Mouse (Mus musculus) neural tube, embryonic 12.5 days (tissue): ENCODE data around the gene Dohh. TPM values are rescaled to one million over a fixed set of nuclear protein-coding genes. Genes with fewer than 3 reads are reported as not detected.

Experiments
- ATAC-seq: fragments of 200-750 bp; cut with Nextera tagmentation; 2 replicates; pipeline ENCODE4 v1.8.0; 2017; ENCODE audit warnings: low read depth, mild to moderate bottlenecking, moderate TSS enrichment, moderate library complexity; ENCODE audit not compliant: low FRiP score
- H3K27ac ChIP-seq: fragments of 300-500 bp; sonication (generic); 2 replicates; pipeline ENCODE4 v1.5.1; 2016
- H3K27me3 ChIP-seq: fragments of 300-500 bp; sonication (generic); replicated peaks from 2 replicates; pipeline ENCODE4 v1.6.1; 2016; ENCODE audit warnings: mild to moderate bottlenecking
- H3K36me3 ChIP-seq: fragments of 300-500 bp; sonication (generic); 2 replicates; pipeline ENCODE4 v1.6.1; 2016; ENCODE audit warnings: mild to moderate bottlenecking
- H3K4me1 ChIP-seq: fragments of 300-500 bp; sonication (generic); 2 replicates; pipeline ENCODE4 v1.6.1; 2016
- H3K4me2 ChIP-seq: fragments of 300-500 bp; sonication (generic); replicated peaks from 2 replicates; pipeline ENCODE4 v1.6.1; 2016; ENCODE audit warnings: mild to moderate bottlenecking
- H3K4me3 ChIP-seq: fragments of 300-500 bp; sonication (generic); 2 replicates; pipeline ENCODE4 v1.5.1; 2016
- H3K9ac ChIP-seq: fragments of 300-500 bp; sonication (generic); 2 replicates; pipeline ENCODE4 v1.6.1; 2016; ENCODE audit warnings: mild to moderate bottlenecking
- H3K9me3 ChIP-seq: fragments of 300-500 bp; sonication (generic); 2 replicates; pipeline ENCODE4 v1.6.1; 2016; ENCODE audit warnings: mild to moderate bottlenecking
- WGBS: fragments of 180-500 bp; shearing (Covaris S2); methylation state at CpG from one replicate; pipeline ENCODE4 v1.1.7; 2016; 5-methylcytosine and 5-hydroxymethylcytosine counted together
- polyA plus RNA-seq: library from polyadenylated mRNA; unstranded; fragments of >200 nt; fragmentation: Nextera tagmentation; extraction: Ambion mirVana; gene quantifications from 2 replicates; pipeline ENCODE4 v1.2.1, GENCODE M21; 2016

Gene Dohh
- polyA plus RNA-seq, 1 experiment from 2014 or later = 75.6 TPM

DNA sequence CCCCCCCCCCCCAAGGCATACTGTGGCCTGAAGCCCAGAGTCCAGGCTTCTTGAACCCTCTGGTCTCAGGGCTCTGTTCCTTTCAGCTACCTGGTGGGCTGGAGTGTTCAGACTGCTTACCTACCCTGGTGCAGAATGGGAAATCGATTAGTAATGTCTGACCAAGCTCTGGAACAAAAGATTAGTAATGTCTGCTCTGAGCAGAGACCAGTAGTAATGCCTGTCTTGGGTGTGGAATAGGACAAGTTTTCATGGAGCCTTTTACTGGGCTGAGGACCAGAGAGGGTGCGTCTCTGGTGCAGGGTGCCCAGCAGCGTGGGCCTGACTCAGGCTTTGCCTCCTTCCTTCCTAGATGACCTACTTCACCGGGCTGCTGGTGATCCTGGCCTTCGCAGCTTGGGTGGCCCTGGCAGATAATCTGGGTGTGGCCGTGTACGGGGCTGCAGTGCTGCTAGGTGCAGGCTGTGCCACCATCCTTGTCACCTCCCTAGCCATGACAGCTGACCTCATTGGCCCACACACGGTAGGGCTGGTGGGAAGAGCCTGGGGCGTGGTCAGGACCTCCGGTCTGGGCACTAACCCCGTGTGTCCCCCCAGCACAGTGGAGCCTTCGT is 21.8 kb upstream of the Dohh start:
- H3K27ac ChIP-seq = no peak overlapping the region
- H3K4me2 ChIP-seq = no peak overlapping the region
- H3K27me3 ChIP-seq = peaks cover 28% of the 10 kb centered on the region
- H3K4me1 ChIP-seq = peaks cover 60% of the 10 kb centered on the region
- WGBS = 76% methylated on average over 12 of the region's 12 CpGs
- no peaks in the 10 kb centered on the region for H3K9me3 ChIP-seq
- no peak overlapping the region for H3K4me3 ChIP-seq
- no peak for ATAC-seq
- peaks cover 15% of the 10 kb centered on the region for H3K36me3 ChIP-seq
- H3K9ac ChIP-seq = no peak overlapping the region

GRCm38 (mm10) chr10:81363436-81364346 is 20.5 kb upstream of the Dohh start:
- no peak for ATAC-seq
- Histone ChIP-seq H3K27ac (no peak overlapping the region), H3K4me1 (peaks cover 51% of the 10 kb centered on the region), H3K36me3 (peaks cover 27% of the 10 kb centered on the region), H3K4me3 (peak overlapping the region; percentile 21), H3K9me3 (no peaks in the 10 kb centered on the region), H3K4me2 (peak overlapping the region; percentile 57), H3K9ac (peak overlapping the region; percentile 39), H3K27me3 (peaks cover 25% of the 10 kb centered on the region)
- 12% methylated on average over 52 of the region's 54 CpGs for WGBS

DNA sequence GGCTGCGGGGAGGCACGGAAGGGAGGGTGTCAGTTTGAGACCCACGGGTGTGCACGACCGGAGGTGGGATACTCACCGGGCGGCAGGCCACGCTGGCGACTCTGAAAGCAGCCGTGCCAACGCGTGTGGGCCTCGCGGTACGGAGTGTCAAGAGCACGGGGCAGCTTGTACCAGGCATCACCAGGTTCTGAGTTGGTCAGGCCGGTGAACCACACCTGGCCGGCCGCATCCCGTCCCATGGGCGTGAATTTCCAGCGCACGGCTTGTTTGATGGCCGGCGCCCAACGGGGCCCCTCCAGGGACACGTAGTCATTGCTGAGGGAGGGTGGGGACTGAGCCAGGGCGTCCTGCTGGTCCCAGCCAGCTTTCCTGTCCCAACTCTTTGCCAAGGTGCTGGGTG is 19.6 kb upstream of the Dohh start:
- no peak overlapping the region for H3K27ac ChIP-seq
- 14% methylated on average over 28 of the region's 28 CpGs for WGBS
- no peak for ATAC-seq
- H3K4me3 ChIP-seq = 0 out of 2 replicates have a peak overlapping the region, but pooled peaks have one; percentile 13
- peaks cover 46% of the 10 kb centered on the region for H3K4me1 ChIP-seq
- peaks cover 37% of the 10 kb centered on the region for H3K36me3 ChIP-seq
- H3K27me3 ChIP-seq = peaks cover 25% of the 10 kb centered on the region
- H3K4me2 ChIP-seq = peak overlapping the region; percentile 57
- no peak overlapping the region for H3K9ac ChIP-seq
- H3K9me3 ChIP-seq = no peaks in the 10 kb centered on the region

GRCm38 (mm10) chr10:81365073-81365472 is 19.2 kb upstream of the Dohh start:
- Histone ChIP-seq H3K36me3 (peaks cover 41% of the 10 kb centered on the region), H3K27me3 (peaks cover 25% of the 10 kb centered on the region), H3K4me3 (no peak overlapping the region), H3K27ac (no peak overlapping the region), H3K9me3 (no peaks in the 10 kb centered on the region), H3K9ac (no peak overlapping the region), H3K4me1 (peaks cover 42% of the 10 kb centered on the region), H3K4me2 (peak overlapping the region; percentile 57)
- ATAC-seq = no peak
- 38% methylated on average over 4 of the region's 4 CpGs for WGBS

DNA sequence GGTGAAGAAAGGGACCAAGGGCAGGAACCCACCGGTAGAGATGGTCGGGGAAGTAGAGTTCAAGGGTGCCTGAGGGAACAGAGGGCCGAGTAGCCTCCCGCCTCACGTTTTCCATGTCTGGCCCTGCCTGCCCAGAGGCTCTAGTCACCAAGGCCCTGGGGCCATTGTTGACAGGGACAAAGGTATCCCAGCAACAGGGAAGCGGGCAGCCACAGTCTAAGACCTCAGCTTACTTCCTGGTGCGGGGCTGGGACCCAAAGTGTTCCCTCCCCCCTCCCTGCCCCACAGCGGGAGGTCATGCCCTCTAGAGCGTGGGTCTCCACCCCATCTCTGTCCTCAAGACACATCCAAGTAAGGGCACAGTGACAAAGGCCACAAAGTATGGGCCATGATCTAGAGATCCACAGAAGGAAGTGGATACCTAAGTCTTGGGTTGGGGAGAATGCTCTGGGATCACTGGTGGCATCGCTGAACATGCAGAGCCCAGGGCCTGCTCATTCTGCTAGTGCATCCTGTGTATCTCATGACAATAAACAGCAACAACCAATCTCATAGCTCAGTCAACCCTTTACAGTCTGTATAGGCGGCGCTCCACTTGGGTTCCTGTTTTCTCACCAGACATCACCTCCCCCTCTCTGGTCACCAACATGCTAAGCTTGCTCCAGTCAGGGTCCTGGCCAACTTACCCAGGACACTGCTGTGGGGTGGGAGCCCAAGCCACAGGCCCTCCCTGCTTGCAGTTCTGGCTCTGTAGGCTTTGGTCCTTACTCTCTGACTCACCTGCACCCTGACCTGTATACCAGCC is 18.4 kb upstream of the Dohh start, which contains the start of gene 4930404N11Rik:
Gene 4930404N11Rik (minus strand): TSS at position 145 of the 805 bp plus-strand sequence.
- Histone ChIP-seq H3K9me3 (no peaks in the 10 kb centered on the region), H3K27me3 (peaks cover 25% of the 10 kb centered on the region), H3K36me3 (peaks cover 49% of the 10 kb centered on the region), H3K27ac (no peak within 1 kb of the TSS), H3K4me1 (peaks cover 41% of the 10 kb centered on the region), H3K9ac (no peak within 1 kb of the TSS), H3K4me2 (peak within 1 kb of the TSS; percentile 57), H3K4me3 (no peak within 1 kb of the TSS)
- 15% methylated on average over 12 of the region's 12 CpGs for WGBS
- 0 out of 2 replicates have a peak, but pooled peaks have one; percentile 12 for ATAC-seq

- Histone ChIP-seq H3K9me3 (no peaks in the 10 kb centered on the region), H3K36me3 (peaks cover 57% of the 10 kb centered on the region), H3K27ac (no peak overlapping the region), H3K9ac (no peak overlapping the region), H3K4me2 (no peak overlapping the region), H3K4me1 (peaks cover 41% of the 10 kb centered on the region), H3K27me3 (peaks cover 25% of the 10 kb centered on the region), H3K4me3 (no peak overlapping the region)
- WGBS = 77% methylated on average over 6 of the region's 6 CpGs
- ATAC-seq = no peak
Observed at GRCm38 (mm10) chr10:81366477-81367206, 17.6 kb upstream of the Dohh start.

DNA sequence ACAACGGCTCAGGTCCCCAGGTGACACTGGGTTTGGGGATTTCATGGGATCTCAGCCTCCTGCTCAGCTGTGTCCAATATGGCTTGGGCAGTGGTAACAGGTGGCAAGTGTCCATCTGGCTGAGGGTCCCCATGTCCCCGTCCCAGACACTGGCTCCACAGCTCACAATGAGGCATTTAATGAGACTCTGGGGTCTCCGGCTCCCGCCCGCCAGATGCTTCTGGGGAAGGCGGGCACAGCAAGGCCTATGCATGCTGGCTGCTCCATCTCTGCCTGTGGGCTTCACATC is 17.1 kb upstream of the Dohh start:
- WGBS = 67% methylated on average over 6 of the region's 6 CpGs
- ATAC-seq = no peak
- Histone ChIP-seq H3K4me2 (no peak overlapping the region), H3K9ac (no peak overlapping the region), H3K27ac (no peak overlapping the region), H3K27me3 (peaks cover 25% of the 10 kb centered on the region), H3K4me3 (no peak overlapping the region), H3K4me1 (peaks cover 41% of the 10 kb centered on the region), H3K36me3 (peaks cover 62% of the 10 kb centered on the region), H3K9me3 (no peaks in the 10 kb centered on the region)

DNA sequence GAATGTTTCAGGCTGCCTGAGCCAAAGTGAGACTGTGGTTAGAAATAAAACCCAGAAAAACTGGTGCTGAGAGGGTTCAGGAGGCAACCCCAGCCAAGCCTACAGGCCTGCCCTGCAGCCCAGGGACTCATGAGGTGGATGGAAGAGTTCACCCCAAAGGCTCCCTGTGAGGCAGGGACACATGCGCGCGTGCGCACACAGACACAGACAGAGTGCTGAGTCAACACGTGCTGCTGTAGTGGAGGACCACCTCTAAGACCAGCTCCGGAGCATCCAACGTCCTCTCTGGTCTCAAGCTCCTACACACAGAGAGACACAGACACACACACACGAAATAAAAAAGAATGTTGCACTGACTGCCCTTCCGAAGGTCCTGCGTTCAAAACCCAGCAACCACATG is 8.9 kb upstream of the Dohh start:
- H3K27me3 ChIP-seq = 0 out of 2 replicates have a peak, but pooled peaks cover 3% of the 10 kb centered on the region
- H3K4me1 ChIP-seq = peaks cover 20% of the 10 kb centered on the region
- 94% methylated on average over 10 of the region's 10 CpGs for WGBS
- no peak for ATAC-seq
- no peak overlapping the region for H3K4me3 ChIP-seq
- H3K27ac ChIP-seq = no peak overlapping the region
- H3K36me3 ChIP-seq = peaks cover 47% of the 10 kb centered on the region
- H3K9me3 ChIP-seq = no peaks in the 10 kb centered on the region
- no peak overlapping the region for H3K9ac ChIP-seq
- 0 out of 2 replicates have a peak overlapping the region, but pooled peaks have one; percentile 3 for H3K4me2 ChIP-seq

DNA sequence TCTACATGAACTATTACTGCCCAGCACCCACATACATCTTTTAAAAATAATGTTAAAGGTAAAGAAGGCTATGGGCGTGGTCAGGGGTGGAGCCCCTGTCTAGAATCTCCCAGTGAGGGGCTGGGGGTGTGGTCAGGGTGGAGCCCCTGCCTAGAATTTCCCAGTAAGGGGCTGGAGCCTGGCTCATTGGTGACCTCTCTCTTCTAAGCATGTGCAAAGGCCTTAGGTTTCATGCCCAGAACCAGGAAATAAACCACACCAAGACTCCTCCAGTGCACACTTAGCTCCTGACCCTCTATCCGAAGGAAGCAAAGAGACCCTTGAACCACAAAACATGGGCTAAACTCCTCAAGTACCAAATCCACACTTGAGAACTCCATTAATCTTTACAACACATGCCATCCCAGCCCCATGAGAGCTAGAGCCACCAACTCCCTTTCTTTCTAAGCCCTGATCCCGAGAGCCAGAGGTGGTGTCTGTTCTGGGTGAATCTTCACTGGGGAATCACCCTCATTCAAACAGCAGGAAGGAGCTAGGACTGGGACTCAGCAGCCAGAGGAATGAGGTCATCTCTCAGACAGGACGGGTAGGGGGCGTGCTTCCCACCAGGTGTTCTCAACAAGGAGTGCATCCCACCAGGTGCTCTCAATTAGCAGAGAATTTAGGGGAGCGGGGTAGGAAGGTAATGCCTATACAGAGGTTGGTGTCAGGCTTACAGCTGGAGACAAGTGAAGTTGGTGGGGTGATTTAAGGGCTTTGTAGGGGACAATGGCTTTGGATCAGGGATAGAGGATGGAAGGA is 7.5 kb upstream of the Dohh start:
- peak overlapping the region; percentile 84 for H3K4me2 ChIP-seq
- peaks cover 20% of the 10 kb centered on the region for H3K4me1 ChIP-seq
- 0 out of 2 replicates have a peak, but pooled peaks cover 3% of the 10 kb centered on the region for H3K27me3 ChIP-seq
- peak overlapping the region; percentile 85 for H3K4me3 ChIP-seq
- H3K36me3 ChIP-seq = peaks cover 32% of the 10 kb centered on the region
- peak overlapping the region; percentile 92 for H3K9ac ChIP-seq
- ATAC-seq = no peak
- H3K27ac ChIP-seq = no peak overlapping the region
- 42% methylated on average over 6 of the region's 6 CpGs for WGBS
- H3K9me3 ChIP-seq = no peaks in the 10 kb centered on the region

GRCm38 (mm10) chr10:81377362-81377664 is 6.9 kb upstream of the Dohh start:
- no peak for ATAC-seq
- peaks cover 20% of the 10 kb centered on the region for H3K4me1 ChIP-seq
- H3K36me3 ChIP-seq = peaks cover 27% of the 10 kb centered on the region
- H3K9ac ChIP-seq = peak overlapping the region; percentile 92
- no peaks in the 10 kb centered on the region for H3K9me3 ChIP-seq
- 67% methylated on average over 2 of the region's 2 CpGs for WGBS
- no peak overlapping the region for H3K27ac ChIP-seq
- H3K27me3 ChIP-seq = 0 out of 2 replicates have a peak, but pooled peaks cover 3% of the 10 kb centered on the region
- H3K4me3 ChIP-seq = peak overlapping the region; percentile 85
- peak overlapping the region; percentile 84 for H3K4me2 ChIP-seq
